Mouse (Mus musculus): ENCODE results near the gene Wfdc3.

DNA sequence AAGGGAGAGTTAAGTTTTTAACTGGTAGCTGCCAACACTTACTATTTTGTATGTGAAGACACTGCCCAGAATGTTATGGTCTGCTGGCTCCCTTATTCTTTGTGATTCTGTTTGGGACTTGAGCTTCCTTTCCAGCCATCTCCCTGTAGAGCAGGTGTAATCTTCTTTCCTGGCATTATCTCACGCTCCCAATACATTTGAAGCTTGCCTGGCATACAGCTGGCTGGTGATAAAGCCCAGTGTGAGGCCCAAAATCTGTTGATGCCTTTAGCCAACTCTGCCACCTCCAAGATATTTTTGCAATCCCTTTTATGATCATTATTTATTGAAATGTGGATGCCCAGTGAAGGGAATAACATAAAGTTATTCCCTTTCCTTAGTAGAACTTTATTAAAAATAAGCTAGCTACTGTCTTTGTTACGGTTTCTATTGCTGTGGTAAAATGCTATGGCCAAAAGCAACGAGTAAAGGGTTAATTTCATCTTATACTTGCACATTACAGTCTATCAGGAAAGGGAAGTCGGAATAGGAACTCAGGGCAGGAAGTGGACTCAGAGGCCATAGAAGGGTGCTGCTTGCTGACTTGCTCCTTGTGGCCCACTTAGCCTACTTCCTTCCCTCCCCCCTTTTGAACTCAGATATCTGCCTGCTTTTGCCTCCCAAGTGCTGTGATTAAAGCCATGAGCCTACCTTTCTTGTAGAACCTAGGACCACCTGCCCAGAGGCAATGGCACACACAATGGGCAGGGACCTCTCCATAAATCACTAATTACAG is 14.5 kb upstream of the Wfdc3 start:
- TF ChIP-seq CTCF (IDR thresholded peaks at IDR 0.05; ENCODE audit: low read depth, low read length) = no peak
- no peak for TF ChIP-seq POLR2A (IDR thresholded peaks at IDR 0.05; ENCODE audit: insufficient read depth, low read length)
- no peak for TF ChIP-seq EP300 (IDR thresholded peaks at IDR 0.05; ENCODE audit: insufficient read depth, low read depth, low read length)

Data from ES-Bruce4 (cell line).